Mouse (Mus musculus) mature B cell (primary cell): ENCODE data around the gene Slc6a9.

ENCODE experiments used
- in situ Hi-C: fragments of 300-500 bp; cut with MboI; formaldehyde crosslinking; loops from 2 replicates; pipeline ENCODE4 v1.14.3; 2019

The Slc6a9 gene

GRCm38 (mm10) chr4:117912131-117912561 is 77.8 kb downstream of the Slc6a9 start:
- in situ Hi-C loops, result no loop called here

- in situ Hi-C loops, result no loop called here
Measured at GRCm38 (mm10) chr4:117912685-117913273, 78.5 kb downstream of the Slc6a9 start.

GRCm38 (mm10) chr4:117913421-117913820 is 79.1 kb downstream of the Slc6a9 start:
- in situ Hi-C loops, result no loop called here

- in situ Hi-C loops, result no loop called here
Measured at GRCm38 (mm10) chr4:117914031-117914430, 79.7 kb downstream of the Slc6a9 start.

- in situ Hi-C loops, result no loop called here
Measured at GRCm38 (mm10) chr4:117914591-117915442, 80.5 kb downstream of the Slc6a9 start, which contains the start of gene Ipo13. Gene Ipo13 (minus strand): TSS chr4:117914999.

- in situ Hi-C loops, result no loop called here
Measured at GRCm38 (mm10) chr4:117915489-117916105, 81.3 kb downstream of the Slc6a9 start.

- in situ Hi-C loops, result no loop called here
Measured at GRCm38 (mm10) chr4:117916386-117916785, 82.1 kb downstream of the Slc6a9 start.

GRCm38 (mm10) chr4:117917402-117917801 is 83.1 kb downstream of the Slc6a9 start:
- in situ Hi-C loops, result no loop called here

- in situ Hi-C loops, result no loop called here
Measured at GRCm38 (mm10) chr4:117917847-117918246, 83.5 kb downstream of the Slc6a9 start.

GRCm38 (mm10) chr4:117918261-117918660 is 84.0 kb downstream of the Slc6a9 start:
- in situ Hi-C loops, result no loop called here

- in situ Hi-C loops, result no loop called here
Measured at GRCm38 (mm10) chr4:117918762-117919161, 84.5 kb downstream of the Slc6a9 start.

- in situ Hi-C loops, result no loop called here
Measured at GRCm38 (mm10) chr4:117921358-117921757, 87.1 kb downstream of the Slc6a9 start.

GRCm38 (mm10) chr4:117923450-117923849 is 89.1 kb downstream of the Slc6a9 start:
- in situ Hi-C loops, result no loop called here
